Mouse (Mus musculus): ENCODE measurements at regions not wholly inside any gene's neighbourhood (a gene's known extent, or its start where the extent isn't known, plus 50 kb on each side); places are given as distances from the start of the nearest gene placed in this dataset.

DNA sequence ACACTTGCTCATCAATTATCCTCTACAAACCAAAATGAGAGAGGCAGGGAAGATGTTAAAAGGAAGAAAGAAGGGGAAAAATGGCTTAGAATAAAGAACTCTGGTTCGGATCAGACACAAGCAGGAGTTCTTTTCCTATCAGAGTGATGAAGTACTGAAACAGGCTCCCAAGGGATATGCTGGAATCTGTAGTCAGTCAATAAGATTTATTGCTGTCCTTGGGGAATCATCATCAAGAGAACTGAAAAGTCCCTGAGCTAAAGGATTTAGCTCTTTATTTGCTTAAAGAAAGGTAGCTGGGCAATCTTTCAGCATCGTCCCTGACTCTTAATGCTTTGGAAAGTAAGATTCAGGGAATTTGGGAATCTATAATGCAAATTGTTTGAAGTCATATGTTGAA lies 71.2 kb upstream of the Stxbp5l start:
- no peak for DNase-seq (ENCODE audit: extremely low read depth)
- Histone ChIP-seq H3K9ac (ENCODE audit: insufficient read depth, low read depth) (no peak overlapping the region), H3K79me2 (replicated peaks; ENCODE audit: control insufficient read depth, extremely low read depth, insufficient read depth, poor library complexity, severe bottlenecking) (no peaks in the 10 kb centered on the region), H3K9me3 (replicated peaks; ENCODE audit: low read length) (no peaks in the 10 kb centered on the region), H3K27ac (ENCODE audit: insufficient read depth, low read depth) (no peak overlapping the region), H3K4me3 (replicated peaks in 1 of 3; ENCODE audit: low read depth in 2 of 3, low read length in 2 of 3, poor library complexity in 1 of 3) (no peak overlapping the region), H3K4me1 (ENCODE audit: control insufficient read depth in 1 of 2, insufficient read depth in 2 of 2) (no peaks in the 10 kb centered on the region), H3K27me3 (replicated peaks) (no peaks in the 10 kb centered on the region), H3K36me3 (replicated peaks in 1 of 2; ENCODE audit: control insufficient read depth in 1 of 2, insufficient read depth in 1 of 2, low read length in 1 of 2) (no peaks in the 10 kb centered on the region), H3K4me2 (ENCODE audit: insufficient read depth, low read depth, poor library complexity, severe bottlenecking) (no peak overlapping the region)
- dilution Hi-C loops (cut with MboI; ENCODE audit: extremely low pct_ligation_motif_present, extremely low pct_unique_long_range_greater_than_20kb, low sequenced_read_pairs), result no loop called here
- TF ChIP-seq CTCF (conservative IDR thresholded peaks at IDR 0.05 in 1 of 2, IDR thresholded peaks at IDR 0.05 in 1 of 2; ENCODE audit: low read depth in 2 of 2, low read length in 2 of 2), result no peak
- no peak for TF ChIP-seq POLR2AphosphoS2 (IDR thresholded peaks at IDR 0.05; ENCODE audit: low read depth, low read length)
- no peak for TF ChIP-seq USF1 (IDR thresholded peaks at IDR 0.05; ENCODE audit: low read depth, low read length)
- TF ChIP-seq MYC (IDR thresholded peaks at IDR 0.05; ENCODE audit: low read depth, low read length), result no peak
- TF ChIP-seq E2F4 (IDR thresholded peaks at IDR 0.05; ENCODE audit: insufficient replicate concordance, low read depth, low read length), result no peak
- no peak for TF ChIP-seq IRF4 (IDR thresholded peaks at IDR 0.05; ENCODE audit: low read depth, low read length)
- no peak for TF ChIP-seq UBTF (IDR thresholded peaks at IDR 0.05; ENCODE audit: low read depth, low read length)
- no peak for TF ChIP-seq JUND (conservative IDR thresholded peaks at IDR 0.05; ENCODE audit: low read depth, low read length)
- no peak for TF ChIP-seq SMC3 (IDR thresholded peaks at IDR 0.05; ENCODE audit: low read depth, low read length)
- TF ChIP-seq CHD2 (IDR thresholded peaks at IDR 0.05; ENCODE audit: low read length), result no peak
- TF ChIP-seq GABPA (IDR thresholded peaks at IDR 0.05; ENCODE audit: insufficient replicate concordance, low read depth, low read length), result no peak
- TF ChIP-seq ZMIZ1 (IDR thresholded peaks at IDR 0.05; ENCODE audit: low read depth, low read length), result no peak
- no peak for TF ChIP-seq ZNF384 (IDR thresholded peaks at IDR 0.05; ENCODE audit: low read depth, low read length)
- TF ChIP-seq ELF1 (IDR thresholded peaks at IDR 0.05; ENCODE audit: low read depth, low read length), result no peak
- TF ChIP-seq EP300 (IDR thresholded peaks at IDR 0.05; ENCODE audit: low read length), result no peak
- TF ChIP-seq ETS1 (conservative IDR thresholded peaks at IDR 0.05; ENCODE audit: low read depth, low read length), result no peak
- no peak for TF ChIP-seq POLR2A (IDR thresholded peaks at IDR 0.05; ENCODE audit: low read depth, low read length)
- no peak for TF ChIP-seq SIN3A (IDR thresholded peaks at IDR 0.05; ENCODE audit: low read length)
- no peak for TF ChIP-seq RCOR1 (conservative IDR thresholded peaks at IDR 0.05; ENCODE audit: low read depth, low read length)
- in situ Hi-C loops (cut with MboI; ENCODE audit: low pct_ligation_motif_present, low pct_unique_long_range_greater_than_20kb, low sequenced_read_pairs), result no loop called here

DNA sequence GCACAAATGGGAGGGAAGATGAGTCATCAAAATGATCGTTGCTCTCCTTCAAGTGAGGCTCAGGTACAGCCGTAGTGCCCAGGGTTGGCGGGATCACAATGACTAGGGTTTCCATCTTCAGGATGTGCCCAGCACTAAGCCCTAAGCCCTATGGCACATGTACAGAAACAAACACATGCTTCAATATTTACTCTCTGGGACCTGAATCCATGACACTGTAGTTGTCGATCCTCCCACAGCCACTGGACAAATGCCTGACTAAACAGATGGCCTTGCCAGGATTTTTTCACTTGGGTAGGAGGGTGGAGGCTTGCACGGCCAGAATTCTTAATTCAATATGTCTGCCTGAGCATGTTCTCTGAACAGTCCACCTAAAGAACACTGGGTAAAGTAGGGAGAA lies 65.1 kb upstream of the Stxbp5l start:
- H3K79me2 ChIP-seq (replicated peaks; ENCODE audit: control insufficient read depth, extremely low read depth, insufficient read depth, poor library complexity, severe bottlenecking), result no peaks in the 10 kb centered on the region
- H3K27me3 ChIP-seq (replicated peaks), result no peaks in the 10 kb centered on the region
- peaks cover 0 to 3% of the 10 kb centered on the region in 2 experiments; a peak in 1 of 4 replicates for H3K4me1 ChIP-seq (ENCODE audit: control insufficient read depth in 1 of 2, insufficient read depth in 2 of 2)
- dilution Hi-C loops (cut with MboI; ENCODE audit: extremely low pct_ligation_motif_present, extremely low pct_unique_long_range_greater_than_20kb, low sequenced_read_pairs), result no loop called here
- no peak overlapping the region for H3K9ac ChIP-seq (ENCODE audit: insufficient read depth, low read depth)
- no peaks in the 10 kb centered on the region for H3K9me3 ChIP-seq (replicated peaks; ENCODE audit: low read length)
- TF ChIP-seq JUND (conservative IDR thresholded peaks at IDR 0.05; ENCODE audit: low read depth, low read length) (no peak), NRF1 (IDR thresholded peaks at IDR 0.05; ENCODE audit: low read depth, low read length) (no peak), PAX5 (IDR thresholded peaks at IDR 0.05; ENCODE audit: low read length) (no peak), TBP (conservative IDR thresholded peaks at IDR 0.05; ENCODE audit: low read depth, low read length) (no peak), SMC3 (IDR thresholded peaks at IDR 0.05; ENCODE audit: low read depth, low read length) (no peak), JUN (IDR thresholded peaks at IDR 0.05; ENCODE audit: insufficient read depth, low read depth, low read length) (no peak), MAZ (IDR thresholded peaks at IDR 0.05; ENCODE audit: low read depth, low read length) (no peak), ZKSCAN1 (IDR thresholded peaks at IDR 0.05; ENCODE audit: borderline replicate concordance, low read depth, low read length) (no peak), ZMIZ1 (IDR thresholded peaks at IDR 0.05; ENCODE audit: low read depth, low read length) (no peak), CHD1 (IDR thresholded peaks at IDR 0.05; ENCODE audit: low read depth, low read length) (no peak)
- H3K36me3 ChIP-seq (replicated peaks in 1 of 2; ENCODE audit: control insufficient read depth in 1 of 2, insufficient read depth in 1 of 2, low read length in 1 of 2), result no peaks in the 10 kb centered on the region
- in situ Hi-C loops (cut with MboI; ENCODE audit: low pct_ligation_motif_present, low pct_unique_long_range_greater_than_20kb, low sequenced_read_pairs), result loop anchor here (10.0 kb wide), 1 partner anchor 45 kb away; no protein-coding TSS in a partner anchor
- no peak overlapping the region for H3K4me3 ChIP-seq (replicated peaks in 1 of 3; ENCODE audit: low read depth in 2 of 3, low read length in 2 of 3, poor library complexity in 1 of 3)
- no peak overlapping the region for H3K27ac ChIP-seq (ENCODE audit: insufficient read depth, low read depth)
- no peak for DNase-seq (ENCODE audit: extremely low read depth)
- no peak overlapping the region for H3K4me2 ChIP-seq (ENCODE audit: insufficient read depth, low read depth, poor library complexity, severe bottlenecking)

All from CH12.LX (cell line).